Mouse (Mus musculus) limb, embryonic 13.5 days (tissue): ENCODE measurements at regions not wholly inside any gene's neighbourhood (a gene's known extent, or its start where the extent isn't known, plus 50 kb on each side); places are given as distances from the start of the nearest gene placed in this dataset.
A peak's percentile ranks its signal among the peaks of the same experiment; 100 is the strongest.

Experiments
- ATAC-seq: fragments of 200-750 bp; cut with Nextera tagmentation; 2 replicates; pipeline ENCODE4 v1.8.0; 2017; ENCODE audit warnings: low read depth, moderate number of reproducible peaks, moderate TSS enrichment; ENCODE audit not compliant: low FRiP score
- H3K27ac ChIP-seq: fragments of 300-500 bp; sonication (generic); 2 replicates; pipeline ENCODE4 v1.5.1; 2015; ENCODE audit warnings: inconsistent platforms, mild to moderate bottlenecking, moderate library complexity
- H3K27me3 ChIP-seq: fragments of 300-500 bp; sonication (generic); 2 replicates; pipeline ENCODE4 v1.6.1; 2015; ENCODE audit warnings: mild to moderate bottlenecking, inconsistent platforms
- H3K36me3 ChIP-seq: fragments of 300-500 bp; sonication (generic); 2 replicates; pipeline ENCODE4 v1.6.1; 2015; ENCODE audit warnings: inconsistent platforms, mild to moderate bottlenecking, moderate library complexity
- H3K4me1 ChIP-seq: fragments of 300-500 bp; sonication (generic); 2 replicates; pipeline ENCODE4 v1.6.1; 2015; ENCODE audit warnings: inconsistent platforms
- H3K4me2 ChIP-seq: fragments of 300-500 bp; sonication (generic); replicated peaks from 2 replicates; pipeline ENCODE4 v1.6.1; 2015; ENCODE audit warnings: inconsistent platforms, mild to moderate bottlenecking, moderate library complexity
- H3K4me3 ChIP-seq: fragments of 300-500 bp; sonication (generic); 2 replicates; pipeline ENCODE4 v1.5.1; 2015; ENCODE audit warnings: moderate library complexity, mild to moderate bottlenecking, inconsistent platforms
- H3K9ac ChIP-seq: fragments of 300-500 bp; sonication (generic); 2 replicates; pipeline ENCODE4 v1.6.1; 2015; ENCODE audit warnings: mild to moderate bottlenecking, inconsistent platforms
- H3K9me3 ChIP-seq: fragments of 300-500 bp; sonication (generic); 2 replicates; pipeline ENCODE4 v1.6.1; 2016; ENCODE audit warnings: inconsistent platforms
- WGBS: fragments of 180-500 bp; shearing (Covaris S2); methylation state at CpG from one replicate; pipeline ENCODE4 v1.1.7; 2015; 5-methylcytosine and 5-hydroxymethylcytosine counted together

DNA sequence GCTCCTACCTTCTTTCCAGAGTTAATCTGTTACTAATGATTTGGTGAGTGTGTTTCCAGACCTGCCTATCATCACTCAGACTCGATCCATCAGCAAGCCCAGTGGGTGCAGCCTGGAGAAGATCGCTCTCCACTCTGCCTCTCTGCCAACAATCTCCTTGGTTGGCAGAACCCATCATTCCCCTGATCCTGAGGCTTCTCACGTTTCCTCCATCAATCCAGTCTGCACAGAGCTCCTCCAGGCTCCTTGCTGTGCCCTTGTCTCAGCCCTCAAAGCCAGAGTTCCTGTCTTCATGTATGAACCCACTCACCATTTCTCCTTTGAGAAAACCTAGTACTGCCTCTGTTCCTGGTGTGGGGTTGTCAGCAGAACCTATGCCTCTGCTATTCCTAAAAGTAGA is 155.5 kb downstream of the Thbs2 start:
- Histone ChIP-seq H3K4me2 (no peak overlapping the region), H3K27ac (no peak overlapping the region), H3K4me3 (no peak overlapping the region), H3K9ac (no peak overlapping the region), H3K4me1 (no peaks in the 10 kb centered on the region), H3K27me3 (no peaks in the 10 kb centered on the region), H3K9me3 (no peaks in the 10 kb centered on the region), H3K36me3 (no peaks in the 10 kb centered on the region)
- ATAC-seq, result no peak
- WGBS, result 66% methylated on average over 3 of the region's 3 CpGs

DNA sequence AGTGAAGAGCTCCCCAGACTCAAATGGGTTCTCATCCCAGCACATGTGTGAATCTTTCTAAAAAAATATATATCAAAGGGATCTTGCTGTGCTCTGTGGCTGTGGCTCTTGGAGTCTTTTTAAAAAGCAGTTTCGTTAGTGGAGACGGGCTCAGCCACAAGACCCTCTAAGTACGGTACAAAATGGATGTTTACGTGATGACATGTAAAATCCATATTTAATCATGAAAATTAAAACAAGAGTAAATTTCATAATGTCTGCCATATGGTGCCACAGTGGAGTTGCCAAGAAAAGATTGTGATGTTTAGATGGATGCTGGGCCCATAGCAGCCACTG is 161.1 kb downstream of the Thbs2 start:
- Histone ChIP-seq H3K4me3 (no peak overlapping the region), H3K4me2 (no peak overlapping the region), H3K36me3 (no peaks in the 10 kb centered on the region), H3K9ac (no peak overlapping the region), H3K4me1 (0 out of 2 replicates have a peak, but pooled peaks cover 7% of the 10 kb centered on the region), H3K9me3 (no peaks in the 10 kb centered on the region), H3K27ac (no peak overlapping the region), H3K27me3 (no peaks in the 10 kb centered on the region)
- no peak for ATAC-seq
- 81% methylated on average over 4 of the region's 4 CpGs for WGBS

- ATAC-seq, result no peak
- no peak overlapping the region for H3K27ac ChIP-seq
- H3K27me3 ChIP-seq, result no peaks in the 10 kb centered on the region
- no peaks in the 10 kb centered on the region for H3K36me3 ChIP-seq
- WGBS, result 78% methylated on average over 8 of the region's 8 CpGs
- H3K4me2 ChIP-seq, result no peak overlapping the region
- no peaks in the 10 kb centered on the region for H3K9me3 ChIP-seq
- 0 out of 2 replicates have a peak, but pooled peaks cover 7% of the 10 kb centered on the region for H3K4me1 ChIP-seq
- H3K4me3 ChIP-seq, result no peak overlapping the region
- H3K9ac ChIP-seq, result no peak overlapping the region
Measured at GRCm38 (mm10) chr17:14532298-14532978, 161.6 kb downstream of the Thbs2 start.

- no peaks in the 10 kb centered on the region for H3K9me3 ChIP-seq
- H3K9ac ChIP-seq, result no peak overlapping the region
- no peak for ATAC-seq
- H3K27me3 ChIP-seq, result no peaks in the 10 kb centered on the region; the same call in 1 of the 2 replicates
- no peaks in the 10 kb centered on the region for H3K36me3 ChIP-seq
- no peak overlapping the region for H3K4me3 ChIP-seq
- no peak overlapping the region for H3K4me2 ChIP-seq
- 0 out of 2 replicates have a peak, but pooled peaks cover 7% of the 10 kb centered on the region for H3K4me1 ChIP-seq
- WGBS, result 77% methylated on average over 3 of the region's 3 CpGs
- no peak overlapping the region for H3K27ac ChIP-seq
Measured at GRCm38 (mm10) chr17:14531796-14532195, 162.2 kb downstream of the Thbs2 start.

- no peak for ATAC-seq
- WGBS, result 81% methylated on average over 2 of the region's 2 CpGs
- Histone ChIP-seq H3K4me1 (0 out of 2 replicates have a peak, but pooled peaks cover 7% of the 10 kb centered on the region), H3K4me2 (no peak overlapping the region), H3K4me3 (no peak overlapping the region), H3K9me3 (no peaks in the 10 kb centered on the region), H3K27me3 (no peaks in the 10 kb centered on the region; the same call in 1 of the 2 replicates), H3K36me3 (no peaks in the 10 kb centered on the region), H3K27ac (no peak overlapping the region), H3K9ac (no peak overlapping the region)
Measured at GRCm38 (mm10) chr17:14527691-14528090, 166.3 kb downstream of the Thbs2 start.

DNA sequence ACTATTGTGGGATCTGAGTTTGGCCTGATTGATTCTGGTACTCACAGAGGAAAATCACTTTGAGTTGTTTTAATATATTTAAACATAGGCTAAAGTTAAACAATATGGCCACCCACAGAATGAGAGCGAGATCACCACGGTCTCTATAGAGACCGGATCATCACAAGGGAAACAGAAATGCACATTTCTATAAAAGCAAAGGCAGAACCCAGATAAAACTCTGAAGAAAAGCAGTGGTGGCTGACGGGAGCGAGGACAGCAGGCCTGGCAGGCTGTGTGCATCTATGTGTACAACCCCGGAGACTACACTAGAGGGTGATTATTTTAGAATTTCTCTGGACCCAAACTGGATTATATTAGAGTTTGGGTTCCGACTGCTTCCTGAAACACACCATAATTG is 168.8 kb downstream of the Thbs2 start:
- no peak overlapping the region for H3K27ac ChIP-seq
- H3K4me2 ChIP-seq, result no peak overlapping the region
- H3K4me1 ChIP-seq, result 0 out of 2 replicates have a peak, but pooled peaks cover 7% of the 10 kb centered on the region
- no peaks in the 10 kb centered on the region for H3K9me3 ChIP-seq
- ATAC-seq, result no peak
- H3K27me3 ChIP-seq, result peaks cover 14% of the 10 kb centered on the region
- no peak overlapping the region for H3K4me3 ChIP-seq
- H3K36me3 ChIP-seq, result no peaks in the 10 kb centered on the region
- H3K9ac ChIP-seq, result no peak overlapping the region
- 76% methylated on average over 7 of the region's 7 CpGs for WGBS

DNA sequence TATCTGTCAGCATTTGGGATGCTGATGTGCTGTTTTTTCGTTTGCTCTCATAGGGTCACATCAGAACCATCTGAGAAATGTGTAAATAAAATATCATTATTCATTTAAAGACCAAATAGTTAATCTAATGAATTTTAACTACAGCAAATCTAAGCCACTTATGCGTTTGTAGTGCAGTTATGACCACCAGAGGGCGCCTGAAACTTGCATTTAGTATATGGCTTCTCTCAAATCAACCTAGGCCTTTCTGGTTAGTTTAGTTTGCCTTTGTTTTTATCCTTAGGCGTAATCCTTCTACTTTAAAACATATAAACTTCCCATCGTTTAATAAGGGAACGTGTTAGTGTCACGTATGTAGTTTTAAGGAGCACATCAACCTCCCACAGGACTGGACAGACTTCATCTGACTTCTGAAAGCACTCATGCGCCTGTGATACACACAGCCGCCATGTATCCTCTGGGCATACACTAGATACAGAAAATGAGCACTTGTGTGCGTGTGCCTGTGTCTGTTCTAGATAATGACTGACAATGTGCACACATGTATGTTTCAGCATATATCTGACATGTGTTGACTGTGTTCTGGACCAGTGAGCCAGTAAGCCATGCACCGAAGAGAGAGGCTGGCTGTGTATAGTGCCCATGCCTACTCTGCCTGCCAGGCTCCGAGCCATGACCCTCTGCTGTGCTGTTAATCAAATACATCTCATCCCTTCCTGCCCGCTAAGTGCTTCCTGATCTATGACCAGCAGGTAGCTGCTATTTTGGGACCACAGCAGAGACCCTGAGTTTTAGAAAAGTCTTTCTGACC is 169.4 kb downstream of the Thbs2 start:
- peak; percentile 37; the same call in 1 of the 2 replicates for ATAC-seq
- no peak overlapping the region for H3K4me3 ChIP-seq
- WGBS, result 47% methylated on average over 13 of the region's 13 CpGs

DNA sequence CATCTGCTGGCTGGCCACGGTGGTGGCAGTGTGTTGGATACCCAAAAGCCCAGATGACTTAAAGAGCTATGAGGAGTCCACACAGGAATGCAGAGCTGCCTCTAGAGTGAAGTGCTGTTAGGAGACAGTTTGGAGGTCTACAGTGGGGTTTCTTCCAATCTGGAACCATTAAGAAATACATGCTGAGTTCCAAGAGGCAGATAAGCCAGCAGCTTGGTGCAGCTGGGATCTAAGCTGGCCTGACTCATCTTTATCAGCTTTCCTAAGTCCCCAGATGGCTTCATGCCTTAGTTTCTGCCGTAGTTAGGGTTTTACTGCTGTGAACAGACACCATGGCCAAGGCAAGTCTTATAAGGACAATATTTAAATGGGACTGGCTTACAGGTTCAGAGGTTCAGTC is 172.0 kb downstream of the Thbs2 start:
- Histone ChIP-seq H3K9ac (no peak overlapping the region), H3K27me3 (peaks cover 14% of the 10 kb centered on the region), H3K9me3 (no peaks in the 10 kb centered on the region), H3K27ac (no peak overlapping the region), H3K36me3 (no peaks in the 10 kb centered on the region), H3K4me1 (peaks cover 25% of the 10 kb centered on the region), H3K4me2 (no peak overlapping the region), H3K4me3 (no peak overlapping the region)
- 71% methylated on average over 2 of the region's 2 CpGs for WGBS
- no peak for ATAC-seq

More for the DNA sequence above, 169.4 kb downstream of the Thbs2 start:
- peaks cover 14% of the 10 kb centered on the region for H3K27me3 ChIP-seq
- no peak overlapping the region for H3K4me2 ChIP-seq
- no peak overlapping the region for H3K9ac ChIP-seq
- H3K9me3 ChIP-seq, result no peaks in the 10 kb centered on the region
- no peaks in the 10 kb centered on the region for H3K36me3 ChIP-seq
- H3K4me1 ChIP-seq, result 0 out of 2 replicates have a peak, but pooled peaks cover 2% of the 10 kb centered on the region
- H3K27ac ChIP-seq, result no peak overlapping the region

- Histone ChIP-seq H3K4me1 (peaks cover 25% of the 10 kb centered on the region), H3K27me3 (peaks cover 14% of the 10 kb centered on the region), H3K27ac (no peak overlapping the region), H3K9ac (no peak overlapping the region), H3K9me3 (no peaks in the 10 kb centered on the region), H3K4me3 (no peak overlapping the region), H3K4me2 (no peak overlapping the region), H3K36me3 (no peaks in the 10 kb centered on the region)
- 13% methylated on average over 5 of the region's 5 CpGs for WGBS
- no peak for ATAC-seq
Measured at GRCm38 (mm10) chr17:14520565-14520964, 173.5 kb downstream of the Thbs2 start.

- Histone ChIP-seq H3K4me3 (no peak overlapping the region), H3K9ac (no peak overlapping the region), H3K9me3 (no peaks in the 10 kb centered on the region), H3K27me3 (peaks cover 14% of the 10 kb centered on the region), H3K27ac (no peak overlapping the region), H3K36me3 (no peaks in the 10 kb centered on the region), H3K4me1 (peaks cover 35% of the 10 kb centered on the region), H3K4me2 (no peak overlapping the region)
- 80% methylated on average over 4 of the region's 4 CpGs for WGBS
- ATAC-seq, result no peak
Measured at GRCm38 (mm10) chr17:14519367-14519766, 174.7 kb downstream of the Thbs2 start.

DNA sequence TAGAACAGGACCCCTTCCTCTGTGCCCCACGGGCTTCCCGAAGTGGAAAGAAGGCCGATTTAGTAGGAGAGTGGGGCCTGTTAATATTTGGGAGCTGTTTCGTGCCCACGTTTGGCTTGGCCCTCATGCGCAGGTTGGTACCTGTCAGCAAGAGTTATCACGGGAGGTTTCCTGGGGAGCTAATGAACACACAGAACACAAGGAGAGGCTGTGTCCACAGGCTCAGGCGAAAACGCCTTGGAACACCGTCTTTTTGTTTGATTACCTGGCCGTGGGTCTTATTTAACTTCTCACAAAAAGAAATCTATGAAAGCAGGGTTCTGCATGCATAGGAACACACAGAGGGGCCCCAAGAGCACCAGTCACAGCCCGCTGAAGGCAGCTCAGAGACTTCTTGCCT is 175.8 kb downstream of the Thbs2 start:
- Histone ChIP-seq H3K9me3 (no peaks in the 10 kb centered on the region), H3K27ac (peak overlapping the region; percentile 6), H3K27me3 (peaks cover 14% of the 10 kb centered on the region), H3K9ac (no peak overlapping the region), H3K36me3 (no peaks in the 10 kb centered on the region), H3K4me1 (peaks cover 47% of the 10 kb centered on the region), H3K4me3 (no peak overlapping the region), H3K4me2 (no peak overlapping the region)
- ATAC-seq, result no peak
- 67% methylated on average over 12 of the region's 12 CpGs for WGBS

DNA sequence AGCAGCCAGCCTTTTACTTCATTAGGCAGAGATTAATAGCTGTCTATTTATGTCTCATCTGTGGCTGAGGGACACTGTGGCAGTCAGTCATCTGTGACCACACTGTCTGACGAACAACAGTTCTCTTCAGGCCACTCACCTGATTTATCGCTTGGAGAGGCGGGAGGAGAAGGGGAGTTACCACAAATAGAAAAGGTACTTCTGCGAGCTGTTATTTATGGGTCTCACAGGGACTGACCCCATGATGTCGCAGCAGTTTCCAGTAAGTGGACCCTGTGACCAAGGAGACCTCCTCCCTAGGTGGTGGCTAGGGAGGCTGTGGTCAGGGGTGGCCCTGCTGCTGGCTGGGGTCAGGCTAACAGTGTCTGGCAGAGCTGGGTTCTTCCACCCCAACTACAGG is 176.7 kb downstream of the Thbs2 start:
- H3K4me3 ChIP-seq, result no peak overlapping the region
- WGBS, result 67% methylated on average over 5 of the region's 5 CpGs
- H3K9ac ChIP-seq, result no peak overlapping the region
- no peak overlapping the region for H3K4me2 ChIP-seq
- peaks cover 48% of the 10 kb centered on the region for H3K4me1 ChIP-seq
- peaks cover 12% of the 10 kb centered on the region for H3K27me3 ChIP-seq
- H3K36me3 ChIP-seq, result no peaks in the 10 kb centered on the region
- no peak overlapping the region for H3K27ac ChIP-seq
- no peak for ATAC-seq
- no peaks in the 10 kb centered on the region for H3K9me3 ChIP-seq
